Mouse (Mus musculus) G1E (cell line): Measurements from ENCODE around the gene Nt5c.

Experiments
- CTCF ChIP-seq: IDR thresholded peaks from 2 replicates; pipeline ENCODE4 v1.5.1; 2012; ENCODE audit warnings: low read depth, low read length, inconsistent platforms, mixed read lengths
- GATA1 ChIP-seq: IDR thresholded peaks from 2 replicates; pipeline ENCODE4 v1.6.1; 2012; ENCODE audit warnings: borderline replicate concordance, low read length, inconsistent platforms, mixed read lengths
- TAL1 ChIP-seq: conservative IDR thresholded peaks from 2 replicates; pipeline ENCODE4 v1.6.1; 2012; ENCODE audit warnings: low read depth, low read length, inconsistent platforms, mixed read lengths

- TF ChIP-seq CTCF, result no peak
- TF ChIP-seq GATA1, result no peak
- no peak for TF ChIP-seq TAL1
Measured at GRCm38 (mm10) chr11:115447321-115447885, 44.3 kb downstream of the Nt5c start.
